Mouse (Mus musculus) ES-E14 (cell line): ENCODE results near the gene Myrf.

Experiments used
- CHD2 ChIP-seq: IDR thresholded peaks from 2 replicates; pipeline ENCODE4 v1.6.1; 2014; ENCODE audit warnings: mild to moderate bottlenecking, low read depth, low read length, inconsistent platforms
- HCFC1 ChIP-seq: IDR thresholded peaks from 2 replicates; pipeline ENCODE4 v1.6.1; 2012; ENCODE audit warnings: low read length, inconsistent platforms, borderline replicate concordance; ENCODE audit not compliant: insufficient read depth
- ZNF384 ChIP-seq: IDR thresholded peaks from 2 replicates; pipeline ENCODE4 v1.6.1; 2012; ENCODE audit warnings: low read depth, low read length, inconsistent platforms

GRCm38 (mm10) chr19:10268851-10269250 is 28.3 kb upstream of the Myrf start:
- no peak for TF ChIP-seq HCFC1
- no peak for TF ChIP-seq CHD2
- TF ChIP-seq ZNF384: no peak
